Mouse (Mus musculus): ENCODE data around the gene Mylip.

The Mylip gene

GRCm38 (mm10) chr13:45389448-45390311 is at the start of gene Mylip:
Gene Mylip (plus strand): TSS chr13:45389742.
- peak; percentile 99 for DNase-seq (ENCODE audit: low spot score in 2 of 2)

GRCm38 (mm10) chr13:45341991-45342390 is 47.6 kb upstream of the Mylip start:
- no peak for DNase-seq (ENCODE audit: low spot score in 2 of 2)

- DNase-seq (ENCODE audit: low spot score in 2 of 2) = no peak
These were observed 46.0 kb upstream of the Mylip start for GRCm38 (mm10) chr13:45343541-45343940.

GRCm38 (mm10) chr13:45343966-45344365 is 45.6 kb upstream of the Mylip start:
- no peak for DNase-seq (ENCODE audit: low spot score in 2 of 2)

GRCm38 (mm10) chr13:45345471-45346159 is 43.9 kb upstream of the Mylip start:
- DNase-seq (ENCODE audit: low spot score in 2 of 2) = no peak

- DNase-seq (ENCODE audit: low spot score in 2 of 2) = no peak
These were observed 38.1 kb upstream of the Mylip start for GRCm38 (mm10) chr13:45351483-45351882.

- no peak for DNase-seq (ENCODE audit: low spot score in 2 of 2)
These were observed 34.7 kb upstream of the Mylip start for GRCm38 (mm10) chr13:45354824-45355223.

GRCm38 (mm10) chr13:45358208-45358607 is 31.3 kb upstream of the Mylip start:
- DNase-seq (ENCODE audit: low spot score in 2 of 2) = no peak

GRCm38 (mm10) chr13:45358676-45359323 is 30.7 kb upstream of the Mylip start:
- DNase-seq (ENCODE audit: low spot score in 2 of 2) = no peak

GRCm38 (mm10) chr13:45365788-45366187 is 23.8 kb upstream of the Mylip start:
- DNase-seq (ENCODE audit: low spot score in 2 of 2) = no peak

GRCm38 (mm10) chr13:45371673-45372072 is 17.9 kb upstream of the Mylip start:
- DNase-seq (ENCODE audit: low spot score in 2 of 2) = no peak

GRCm38 (mm10) chr13:45372456-45372855 is 17.1 kb upstream of the Mylip start:
- DNase-seq (ENCODE audit: low spot score in 2 of 2) = no peak

GRCm38 (mm10) chr13:45374846-45375245 is 14.7 kb upstream of the Mylip start:
- no peak for DNase-seq (ENCODE audit: low spot score in 2 of 2)

- DNase-seq (ENCODE audit: low spot score in 2 of 2) = no peak
These were observed 7.3 kb upstream of the Mylip start for GRCm38 (mm10) chr13:45382208-45382607.

GRCm38 (mm10) chr13:45384636-45385035 is 4.9 kb upstream of the Mylip start:
- DNase-seq (ENCODE audit: low spot score in 2 of 2) = peak in 1 of 2 experiments; percentile 3

GRCm38 (mm10) chr13:45385521-45385920 is 4.0 kb upstream of the Mylip start:
- peak in 1 of 2 experiments; percentile 42 for DNase-seq (ENCODE audit: low spot score in 2 of 2)

- DNase-seq (ENCODE audit: low spot score in 2 of 2) = no peak
These were observed 3.3 kb upstream of the Mylip start for GRCm38 (mm10) chr13:45386253-45386652.

GRCm38 (mm10) chr13:45387231-45387630 is 2.3 kb upstream of the Mylip start:
- no peak for DNase-seq (ENCODE audit: low spot score in 2 of 2)

- no peak for DNase-seq (ENCODE audit: low spot score in 2 of 2)
These were observed 1.2 kb upstream of the Mylip start for GRCm38 (mm10) chr13:45388254-45388805.

- no peak for DNase-seq (ENCODE audit: low spot score in 2 of 2)
These were observed 653 bp upstream of the Mylip start for GRCm38 (mm10) chr13:45388889-45389288.

GRCm38 (mm10) chr13:45390312-45390961 is 895 bp downstream of the Mylip start:
- peak; percentile 65 to 68 for DNase-seq (ENCODE audit: low spot score in 2 of 2)

All from spleen, postnatal 10 days (tissue).